Mouse (Mus musculus): ENCODE results near the gene Fam117a. TPM values are rescaled to one million over a fixed set of nuclear protein-coding genes. Genes with fewer than 3 reads are reported as not detected.
"Not testable (repeated sequence)": the region's sequence is repeated elsewhere in the genome, so short reads cannot be mapped to it uniquely, and the experiment has no call there.

The Fam117a gene
- polyA plus RNA-seq, 1 experiment from 2014 or later, result 10.9 TPM

GRCm38 (mm10) chr11:95406398-95406797, 69.6 kb downstream of the Fam117a start:
- not testable (repeated sequence) for H3K27ac ChIP-seq (ENCODE audit: low read depth); H3K4me1 ChIP-seq (replicated peaks; ENCODE audit: control insufficient read depth, insufficient read depth, low read length); H3K36me3 ChIP-seq (ENCODE audit: control insufficient read depth, insufficient read depth, low read length); H3K4me3 ChIP-seq (ENCODE audit: low read depth, low read length); H3K27me3 ChIP-seq (replicated peaks; ENCODE audit: control insufficient read depth, insufficient read depth, low read length); ATAC-seq (replicated peaks; ENCODE audit: low FRiP score, low TSS enrichment, low read depth); H3K9ac ChIP-seq (ENCODE audit: low read length); H3K4me2 ChIP-seq (ENCODE audit: low read length); H3K9me3 ChIP-seq (ENCODE audit: control insufficient read depth, low read length)
- DNase-seq (ENCODE audit: low spot score), result peak; percentile 24
- WGBS, result 93% methylated on average over 5 of the region's 5 CpGs

- H3K9me3 ChIP-seq (ENCODE audit: control insufficient read depth, low read length), result no peaks in the 10 kb centered on the region
- no peak for ATAC-seq (replicated peaks; ENCODE audit: low FRiP score, low TSS enrichment, low read depth)
- no peaks in the 10 kb centered on the region for H3K27me3 ChIP-seq (replicated peaks; ENCODE audit: control insufficient read depth, insufficient read depth, low read length)
- H3K4me3 ChIP-seq (ENCODE audit: low read depth, low read length), result no peak overlapping the region
- H3K4me2 ChIP-seq (ENCODE audit: low read length), result no peak overlapping the region
- DNase-seq (ENCODE audit: low spot score), result peak; percentile 31
- H3K36me3 ChIP-seq (ENCODE audit: control insufficient read depth, insufficient read depth, low read length), result no peaks in the 10 kb centered on the region
- no peaks in the 10 kb centered on the region for H3K4me1 ChIP-seq (replicated peaks; ENCODE audit: control insufficient read depth, insufficient read depth, low read length)
- WGBS, result 88% methylated on average over 10 of the region's 10 CpGs
- no peak overlapping the region for H3K27ac ChIP-seq (ENCODE audit: low read depth)
- no peak overlapping the region for H3K9ac ChIP-seq (ENCODE audit: low read length)
Measured at GRCm38 (mm10) chr11:95409450-95410112, 72.8 kb downstream of the Fam117a start.

GRCm38 (mm10) chr11:95411453-95412013, 74.7 kb downstream of the Fam117a start:
- ATAC-seq (replicated peaks; ENCODE audit: low FRiP score, low TSS enrichment, low read depth) (no peak), DNase-seq (ENCODE audit: low spot score) (peak; percentile 42)
- Histone ChIP-seq H3K27me3 (replicated peaks; ENCODE audit: control insufficient read depth, insufficient read depth, low read length) (no peaks in the 10 kb centered on the region), H3K9me3 (ENCODE audit: control insufficient read depth, low read length) (no peaks in the 10 kb centered on the region), H3K4me3 (ENCODE audit: low read depth, low read length) (no peak overlapping the region), H3K4me1 (replicated peaks; ENCODE audit: control insufficient read depth, insufficient read depth, low read length) (peaks cover 10% of the 10 kb centered on the region), H3K9ac (ENCODE audit: low read length) (no peak overlapping the region), H3K36me3 (ENCODE audit: control insufficient read depth, insufficient read depth, low read length) (no peaks in the 10 kb centered on the region), H3K4me2 (ENCODE audit: low read length) (no peak overlapping the region), H3K27ac (ENCODE audit: low read depth) (no peak overlapping the region)
- 75% methylated on average over 6 of the region's 6 CpGs for WGBS

- Histone ChIP-seq H3K9ac (ENCODE audit: low read length) (no peak overlapping the region), H3K9me3 (ENCODE audit: control insufficient read depth, low read length) (no peaks in the 10 kb centered on the region), H3K4me1 (replicated peaks; ENCODE audit: control insufficient read depth, insufficient read depth, low read length) (peaks cover 10% of the 10 kb centered on the region), H3K27me3 (replicated peaks; ENCODE audit: control insufficient read depth, insufficient read depth, low read length) (no peaks in the 10 kb centered on the region), H3K27ac (ENCODE audit: low read depth) (no peak overlapping the region), H3K36me3 (ENCODE audit: control insufficient read depth, insufficient read depth, low read length) (no peaks in the 10 kb centered on the region), H3K4me3 (ENCODE audit: low read depth, low read length) (no peak overlapping the region), H3K4me2 (ENCODE audit: low read length) (no peak overlapping the region)
- peak; percentile 52 for DNase-seq (ENCODE audit: low spot score)
- 91% methylated on average over 3 of the region's 3 CpGs for WGBS
- no peak for ATAC-seq (replicated peaks; ENCODE audit: low FRiP score, low TSS enrichment, low read depth)
Measured at GRCm38 (mm10) chr11:95412615-95413014, 75.8 kb downstream of the Fam117a start.

GRCm38 (mm10) chr11:95413641-95414535, 77.1 kb downstream of the Fam117a start, which contains the start of gene Spop:
Spop (plus strand) TSS chr11:95414080.
- WGBS, result 3% methylated on average over 39 of the region's 58 CpGs
- ATAC-seq (replicated peaks; ENCODE audit: low FRiP score, low TSS enrichment, low read depth), result peak; percentile 89
- no peaks in the 10 kb centered on the region for H3K9me3 ChIP-seq (ENCODE audit: control insufficient read depth, low read length)

GRCm38 (mm10) chr11:95414536-95415161, 77.8 kb downstream of the Fam117a start:
- under 1% methylated on average over 28 of the region's 28 CpGs for WGBS
- peak overlapping the region; percentile 80 for H3K4me2 ChIP-seq (ENCODE audit: low read length)
- no peaks in the 10 kb centered on the region for H3K9me3 ChIP-seq (ENCODE audit: control insufficient read depth, low read length)
- H3K4me1 ChIP-seq (replicated peaks; ENCODE audit: control insufficient read depth, insufficient read depth, low read length), result peaks cover 10% of the 10 kb centered on the region
- DNase-seq (ENCODE audit: low spot score) (peak; percentile 94), ATAC-seq (replicated peaks; ENCODE audit: low FRiP score, low TSS enrichment, low read depth) (peak; percentile 85)
- H3K36me3 ChIP-seq (ENCODE audit: control insufficient read depth, insufficient read depth, low read length), result peaks cover 4% of the 10 kb centered on the region; the same call in 1 of the 2 replicates
- H3K27ac ChIP-seq (ENCODE audit: low read depth), result peak overlapping the region; percentile 93
- no peaks in the 10 kb centered on the region for H3K27me3 ChIP-seq (replicated peaks; ENCODE audit: control insufficient read depth, insufficient read depth, low read length)
- peak overlapping the region; percentile 71 for H3K9ac ChIP-seq (ENCODE audit: low read length)
- peak overlapping the region; percentile 65 for H3K4me3 ChIP-seq (ENCODE audit: low read depth, low read length)

More at GRCm38 (mm10) chr11:95413641-95414535, 77.1 kb downstream of the Fam117a start, which contains the start of gene Spop:
- peak within 1 kb of the TSS; percentile 71 for H3K9ac ChIP-seq (ENCODE audit: low read length)
- H3K4me2 ChIP-seq (ENCODE audit: low read length), result peak within 1 kb of the TSS; percentile 80
- H3K27me3 ChIP-seq (replicated peaks; ENCODE audit: control insufficient read depth, insufficient read depth, low read length), result no peaks in the 10 kb centered on the region
- H3K4me1 ChIP-seq (replicated peaks; ENCODE audit: control insufficient read depth, insufficient read depth, low read length), result peaks cover 10% of the 10 kb centered on the region
- H3K4me3 ChIP-seq (ENCODE audit: low read depth, low read length), result peak within 1 kb of the TSS; percentile 65
- H3K27ac ChIP-seq (ENCODE audit: low read depth), result peak within 1 kb of the TSS; percentile 93
- peak; percentile 94 for DNase-seq (ENCODE audit: low spot score)
- H3K36me3 ChIP-seq (ENCODE audit: control insufficient read depth, insufficient read depth, low read length), result peaks cover under 1% of the 10 kb centered on the region; the same call in 1 of the 2 replicates

- peak overlapping the region; percentile 65; the same call in 1 of the 2 replicates for H3K4me3 ChIP-seq (ENCODE audit: low read depth, low read length)
Measured at GRCm38 (mm10) chr11:95415931-95416330, 79.1 kb downstream of the Fam117a start.

GRCm38 (mm10) chr11:95417341-95417740, 80.5 kb downstream of the Fam117a start:
- Histone ChIP-seq H3K4me2 (ENCODE audit: low read length) (no peak overlapping the region), H3K27ac (ENCODE audit: low read depth) (no peak overlapping the region), H3K9ac (ENCODE audit: low read length) (no peak overlapping the region), H3K36me3 (ENCODE audit: control insufficient read depth, insufficient read depth, low read length) (peaks cover 4% of the 10 kb centered on the region; the same call in 1 of the 2 replicates), H3K4me1 (replicated peaks; ENCODE audit: control insufficient read depth, insufficient read depth, low read length) (peaks cover 10% of the 10 kb centered on the region), H3K9me3 (ENCODE audit: control insufficient read depth, low read length) (no peaks in the 10 kb centered on the region), H3K27me3 (replicated peaks; ENCODE audit: control insufficient read depth, insufficient read depth, low read length) (no peaks in the 10 kb centered on the region), H3K4me3 (ENCODE audit: low read depth, low read length) (no peak overlapping the region)
- 90% methylated on average over 5 of the region's 5 CpGs for WGBS
- ATAC-seq (replicated peaks; ENCODE audit: low FRiP score, low TSS enrichment, low read depth) (no peak), DNase-seq (ENCODE audit: low spot score) (peak; percentile 0)

More at GRCm38 (mm10) chr11:95415931-95416330, 79.1 kb downstream of the Fam117a start:
- no peak for ATAC-seq (replicated peaks; ENCODE audit: low FRiP score, low TSS enrichment, low read depth)
- Histone ChIP-seq H3K4me1 (replicated peaks; ENCODE audit: control insufficient read depth, insufficient read depth, low read length) (peaks cover 10% of the 10 kb centered on the region), H3K27ac (ENCODE audit: low read depth) (no peak overlapping the region), H3K27me3 (replicated peaks; ENCODE audit: control insufficient read depth, insufficient read depth, low read length) (no peaks in the 10 kb centered on the region), H3K4me2 (ENCODE audit: low read length) (peak overlapping the region; percentile 80), H3K36me3 (ENCODE audit: control insufficient read depth, insufficient read depth, low read length) (peaks cover 4% of the 10 kb centered on the region; the same call in 1 of the 2 replicates), H3K9ac (ENCODE audit: low read length) (no peak overlapping the region), H3K9me3 (ENCODE audit: control insufficient read depth, low read length) (no peaks in the 10 kb centered on the region)
- peak; percentile 37 for DNase-seq (ENCODE audit: low spot score)

Data from intestine, embryonic 14.5 days (tissue).